14 mouse cellular contexts compared by ENCODE assay signal in genomic region chr3:65296996-65297395, GRCm38 (mm10).
DNase-seq lines count a peak whose midpoint lies in the region; ATAC-seq and TF ChIP-seq lines count a peak whose summit lies in the region.
"Had no signal": no experiment of that assay in that cellular context is flagged by ENCODE, and none has a peak within 500 bp of the region (broad histone marks: within the 10 kb centered on the region; RNA-seq: fewer than 3 reads in every experiment).

No protein-coding gene starts in this region.

- TF ChIP-seq EP300 in ES-Bruce4 (IDR thresholded peaks at IDR 0.05; ENCODE audit: insufficient read depth, low read depth, low read length) = 0 out of 2 replicates have a peak, but pooled peaks have one; percentile 35
- TF ChIP-seq EP300 in liver, postnatal 0 days (IDR thresholded peaks at IDR 0.05; ENCODE audit: low read depth) = no peak

- no peak overlapping the region for H3K9ac ChIP-seq in ES-Bruce4 (ENCODE audit: low read depth, poor library complexity, severe bottlenecking)
- H3K9ac ChIP-seq in liver, postnatal 0 days (replicated peaks) = no peak overlapping the region
- H3K9ac ChIP-seq: forebrain, embryonic 15.5 days; heart, embryonic 13.5 days had no signal

- ATAC-seq in liver, postnatal 0 days = no peak
- ATAC-seq: forebrain, embryonic 15.5 days; hindbrain, embryonic 16.5 days had no signal

- no peak overlapping the region for H3K4me3 ChIP-seq in layer of hippocampus, adult 2 months
- H3K4me3 ChIP-seq in ES-Bruce4 (ENCODE audit: low read depth, low read length) = no peak overlapping the region
- no peak overlapping the region for H3K4me3 ChIP-seq in liver, postnatal 0 days (ENCODE audit: low read depth, low read length)
- H3K4me3 ChIP-seq: forebrain, embryonic 15.5 days; heart, embryonic 13.5 days had no signal

- TF ChIP-seq CTCF in layer of hippocampus, adult 2 months (conservative IDR thresholded peaks at IDR 0.05) = no peak
- no peak for TF ChIP-seq CTCF in ES-Bruce4 (IDR thresholded peaks at IDR 0.05; ENCODE audit: low read depth, low read length)
- no peak for TF ChIP-seq CTCF in liver, postnatal 0 days (IDR thresholded peaks at IDR 0.05; ENCODE audit: low read depth)

- TF ChIP-seq POLR2A in ES-Bruce4 (IDR thresholded peaks at IDR 0.05; ENCODE audit: insufficient read depth, low read length) = no peak

- H3K4me2 ChIP-seq in liver, postnatal 0 days (ENCODE audit: low read depth, low read length) = no peak overlapping the region
- H3K4me2 ChIP-seq: forebrain, embryonic 15.5 days; heart, embryonic 13.5 days had no signal

- no peaks in the 10 kb centered on the region for H3K36me3 ChIP-seq in ES-Bruce4 (ENCODE audit: control insufficient read depth, insufficient read depth, low read length, poor library complexity, severe bottlenecking)
- H3K36me3 ChIP-seq in liver, postnatal 0 days (replicated peaks; ENCODE audit: insufficient read depth, low read length) = no peaks in the 10 kb centered on the region
- H3K36me3 ChIP-seq: forebrain, embryonic 15.5 days; heart, embryonic 13.5 days had no signal

- no peaks in the 10 kb centered on the region for H3K4me1 ChIP-seq in ES-Bruce4 (ENCODE audit: control insufficient read depth, insufficient read depth, low read length)
- H3K4me1 ChIP-seq in liver, postnatal 0 days (ENCODE audit: insufficient read depth) = no peaks in the 10 kb centered on the region
- H3K4me1 ChIP-seq: forebrain, embryonic 15.5 days had no signal

- H3K27me3 ChIP-seq in ES-Bruce4 (ENCODE audit: control insufficient read depth, insufficient read depth, low read length, poor library complexity, severe bottlenecking) = no peaks in the 10 kb centered on the region
- no peaks in the 10 kb centered on the region for H3K27me3 ChIP-seq in liver, postnatal 0 days (ENCODE audit: insufficient read depth, low read length)
- H3K27me3 ChIP-seq: forebrain, embryonic 15.5 days; heart, embryonic 13.5 days had no signal

- H3K27ac ChIP-seq in layer of hippocampus, adult 2 months = peak overlapping the region; percentile 73
- H3K27ac ChIP-seq in ES-Bruce4 (ENCODE audit: insufficient read depth, low read length) = no peak overlapping the region
- H3K27ac ChIP-seq in liver, postnatal 0 days (ENCODE audit: low read depth) = no peak overlapping the region
- H3K27ac ChIP-seq: forebrain, embryonic 15.5 days; heart, embryonic 13.5 days; macrophage had no signal

- H3K9me3 ChIP-seq in ES-Bruce4 (replicated peaks; ENCODE audit: control insufficient read depth, insufficient read depth, low read length, poor library complexity, severe bottlenecking) = peaks cover 8% of the 10 kb centered on the region; the same call in 1 of the 2 replicates
- H3K9me3 ChIP-seq in liver, postnatal 0 days (ENCODE audit: low read length) = no peaks in the 10 kb centered on the region
- H3K9me3 ChIP-seq: forebrain, embryonic 15.5 days; heart, embryonic 13.5 days had no signal

- 74% methylated on average over 4 of the region's 4 CpGs for WGBS in liver, postnatal 0 days (ENCODE audit: insufficient replicate concordance)

- DNase-seq in cerebellum, adult 18-20 months = peak; percentile 33 to 52
- no peak for DNase-seq in cerebellum, postnatal 10 days
- DNase-seq in layer of hippocampus, adult 2 months (ENCODE audit: low spot score in 2 of 2) = peak in 1 of 2 experiments; percentile 37
- no peak for DNase-seq in layer of hippocampus, postnatal 14 days (ENCODE audit: low spot score in 2 of 2)
- DNase-seq in cerebellum, postnatal 25 days = peak; percentile 40 to 45
- no peak for DNase-seq in frontal cortex, postnatal 14 days (ENCODE audit: low spot score in 2 of 2)
- DNase-seq in liver, postnatal 0 days = no peak
- DNase-seq: kidney, postnatal 36 days; right cerebral cortex, postnatal 25 days had no signal

Comparison
In these comparisons a context has a peak if more than half of its experiments do, and no peak if none do; other contexts are left out.
1. DNase-seq: peak in cerebellum, adult 18-20 months (2 of 2) and cerebellum, postnatal 25 days (2 of 2); none in cerebellum, postnatal 10 days (0 of 2), layer of hippocampus, postnatal 14 days (0 of 2), frontal cortex, postnatal 14 days (0 of 2) and liver, postnatal 0 days (single experiment).